Mouse (Mus musculus) fat pad, adult 2 months (tissue): ENCODE results near the gene Ly6f.

ENCODE experiments used
- DNase-seq: peaks from one replicate; pipeline ENCODE4 v3.0.0-alpha.2; 2011; ENCODE audit warnings: low read depth, low spot score; ENCODE audit errors: extremely low read depth

Ly6f gene

DNA sequence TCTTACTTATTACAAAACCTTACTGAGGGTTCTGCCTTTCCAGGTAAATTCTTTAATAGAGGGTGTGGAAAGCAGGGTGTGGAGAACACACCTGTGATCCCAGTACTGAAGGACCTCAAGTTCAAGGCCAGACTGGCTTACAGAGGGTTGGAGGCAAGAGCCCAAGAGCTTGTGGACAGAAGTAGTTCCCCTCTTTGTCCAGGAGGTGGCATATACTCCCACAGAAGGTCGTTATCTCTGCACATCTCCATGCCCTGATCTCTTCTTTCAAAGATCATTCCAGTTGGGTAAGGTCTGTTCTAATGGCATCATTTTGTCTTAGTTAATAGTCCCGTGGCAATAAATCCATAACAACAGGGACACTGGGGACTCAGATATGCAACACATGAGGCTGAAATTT lies 49.0 kb downstream of the Ly6f start:
- DNase-seq = no peak

DNA sequence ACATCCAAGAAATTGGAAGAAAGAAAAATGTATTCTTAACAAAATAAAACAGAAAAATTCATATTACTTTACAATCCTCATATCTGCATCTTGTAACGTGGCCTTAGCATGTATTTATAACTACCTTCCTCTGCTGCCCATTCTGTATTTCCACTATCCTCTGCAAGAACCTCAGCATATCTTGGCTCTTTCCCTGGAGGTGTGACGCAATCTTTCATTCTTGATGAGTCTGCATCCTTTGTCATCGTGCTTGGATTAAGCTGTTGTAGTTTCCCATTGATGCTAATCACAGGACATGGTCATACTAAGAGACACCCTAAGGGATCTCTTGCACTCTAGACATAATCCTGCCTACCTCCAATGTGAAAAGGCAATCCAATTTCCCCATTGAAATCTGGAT lies 50.4 kb downstream of the Ly6f start:
- DNase-seq = no peak

GRCm38 (mm10) chr15:75320104-75320503 lies 51.9 kb downstream of the Ly6f start:
- DNase-seq = no peak
